Mouse (Mus musculus) testis, postnatal 14 days (tissue): ENCODE data around the gene Pou2af1.

Experiments
- DNase-seq: peaks from one replicate; pipeline ENCODE4 v3.0.0; 2021; ENCODE audit warnings: low spot score

The Pou2af1 gene

GRCm38 (mm10) chr9:51225636-51226166 is 12.2 kb downstream of the Pou2af1 start:
- no peak for DNase-seq

DNA sequence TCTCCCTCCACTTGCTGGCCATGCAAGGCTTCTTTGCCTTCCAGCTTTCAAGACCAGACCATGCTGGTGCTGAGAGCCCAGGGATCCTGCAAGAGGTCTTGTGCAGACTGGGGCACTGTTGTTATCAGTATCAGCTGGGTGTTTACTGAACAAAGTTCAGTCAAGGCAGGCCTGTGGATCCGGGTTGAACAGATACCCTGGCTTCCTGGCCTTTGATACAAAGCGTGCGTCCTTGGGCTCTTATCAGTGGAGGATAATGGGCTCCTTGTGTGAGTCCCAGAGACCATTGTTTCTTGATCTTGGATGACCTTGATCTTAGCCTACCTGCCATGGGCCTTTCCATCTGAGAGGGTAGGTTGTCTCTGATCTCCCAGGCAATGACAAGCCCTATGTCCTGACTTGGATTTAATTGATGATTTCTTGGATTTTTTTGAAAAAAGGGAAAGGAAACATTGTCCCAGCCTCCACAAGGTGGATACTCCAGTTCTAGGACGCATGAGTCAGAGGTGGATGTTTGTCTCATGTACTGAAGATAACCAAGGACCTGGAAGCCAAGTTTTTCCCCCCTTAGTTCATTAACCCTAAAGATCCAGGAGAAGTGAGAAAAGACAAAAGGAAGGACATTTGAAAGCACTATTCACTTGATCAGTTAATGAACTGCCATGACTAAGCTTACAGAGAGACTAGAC is 17.3 kb downstream of the Pou2af1 start:
- DNase-seq = peak; percentile 58

DNA sequence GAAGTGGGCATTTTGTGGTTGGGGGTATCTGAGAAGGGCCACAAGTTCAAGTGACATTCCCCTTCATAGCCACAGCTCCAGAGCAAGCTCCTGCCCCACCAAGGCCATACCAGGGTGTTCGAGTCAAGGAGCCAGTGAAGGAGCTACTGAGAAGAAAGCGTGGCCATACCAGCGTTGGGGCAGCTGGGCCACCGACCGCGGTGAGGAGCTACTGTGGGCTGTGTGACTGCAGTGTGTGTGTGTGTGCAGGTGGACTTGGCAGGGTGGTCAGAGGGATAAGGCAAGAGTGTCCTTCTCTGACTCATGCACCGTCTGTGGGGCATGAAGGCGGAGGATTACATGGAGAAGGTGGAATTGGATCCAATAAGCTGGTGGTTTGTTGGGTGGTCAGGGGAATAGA is 18.7 kb downstream of the Pou2af1 start:
- no peak for DNase-seq

GRCm38 (mm10) chr9:51238741-51239385 is 25.4 kb downstream of the Pou2af1 start:
- DNase-seq = no peak

DNA sequence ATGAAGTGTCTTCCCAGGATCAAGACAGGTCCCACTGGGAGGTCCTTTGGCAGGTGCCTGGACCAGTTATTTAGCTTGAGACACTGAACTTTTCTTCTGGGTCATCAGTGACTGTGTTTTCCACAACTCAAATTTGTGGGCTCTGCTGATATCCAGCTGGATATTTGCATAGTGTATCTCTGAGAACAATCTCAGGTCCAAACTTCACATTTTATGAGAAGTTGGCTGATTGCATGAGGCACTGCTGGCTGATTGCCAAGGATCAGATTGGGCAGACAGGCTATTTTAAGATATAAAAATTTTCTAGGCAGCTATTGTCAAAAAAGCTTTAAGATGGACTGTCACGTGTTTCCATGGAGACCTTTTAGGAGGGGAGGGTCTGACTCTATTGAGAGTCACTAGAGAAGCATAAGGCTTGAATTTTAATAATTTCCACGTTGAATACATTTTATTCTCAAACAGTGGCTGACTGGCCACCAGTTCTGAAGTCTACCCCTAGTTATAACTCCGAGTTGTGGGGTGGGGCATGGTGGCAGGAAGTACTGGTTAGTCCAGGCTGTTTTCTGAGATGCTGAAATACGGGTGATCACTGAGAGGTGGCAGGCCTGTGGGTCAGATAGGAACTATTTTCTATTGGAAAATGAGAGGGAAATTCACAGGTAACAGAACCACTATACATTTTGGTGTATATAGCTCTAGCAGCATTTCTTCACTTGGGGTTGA is 43.4 kb downstream of the Pou2af1 start:
- DNase-seq = no peak

DNA sequence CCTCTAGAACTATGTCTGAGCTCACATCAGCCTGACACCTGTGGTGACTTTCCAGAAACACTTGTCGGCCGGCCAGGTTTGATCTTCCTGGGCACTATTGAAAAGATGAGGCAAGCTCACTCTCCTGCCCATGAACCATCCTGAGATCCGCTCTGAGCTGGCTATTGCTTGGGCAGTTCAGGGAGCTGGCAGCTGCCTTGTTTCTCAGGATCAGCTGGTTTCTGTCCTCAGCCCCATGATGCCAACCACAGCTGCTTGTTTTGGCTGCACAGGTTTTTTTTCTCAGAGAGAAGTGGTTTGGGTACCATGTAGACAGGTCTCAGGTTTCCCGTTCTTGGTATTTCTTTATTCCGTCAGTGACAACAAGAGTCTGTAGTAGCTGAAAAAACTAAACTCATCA is 44.9 kb downstream of the Pou2af1 start:
- DNase-seq = no peak

GRCm38 (mm10) chr9:51268852-51269251 is 55.3 kb downstream of the Pou2af1 start:
- no peak for DNase-seq

GRCm38 (mm10) chr9:51271073-51271472 is 57.6 kb downstream of the Pou2af1 start:
- no peak for DNase-seq

GRCm38 (mm10) chr9:51272102-51272501 is 58.6 kb downstream of the Pou2af1 start:
- no peak for DNase-seq

DNA sequence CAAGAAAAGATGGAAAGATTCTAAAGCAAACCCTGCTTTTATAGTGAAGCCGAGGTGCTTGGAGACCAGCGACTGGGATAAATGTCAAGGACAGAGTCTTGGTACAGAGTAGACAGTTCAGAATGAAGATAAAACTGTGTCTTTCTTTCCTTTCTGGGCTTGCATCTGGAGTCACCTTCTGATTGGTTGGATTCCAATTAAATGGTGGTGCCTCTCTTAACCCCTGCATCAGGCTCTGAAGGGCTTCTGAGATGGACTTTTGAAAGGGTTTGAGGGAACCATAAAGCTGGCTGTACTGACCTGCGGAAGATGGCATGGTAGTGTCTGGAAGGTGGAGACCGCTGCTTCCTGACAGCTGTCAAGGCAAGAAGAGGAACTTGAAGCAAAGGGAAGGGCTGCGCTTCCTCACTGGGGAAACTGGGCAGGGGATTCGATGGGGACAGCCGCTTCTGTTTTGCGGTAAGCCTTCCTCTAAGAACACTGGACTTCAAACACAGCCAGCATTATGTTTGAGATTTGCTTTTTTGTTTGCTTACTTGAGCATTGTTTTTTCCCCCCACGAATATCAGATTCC is 60.2 kb downstream of the Pou2af1 start:
- DNase-seq = no peak

DNA sequence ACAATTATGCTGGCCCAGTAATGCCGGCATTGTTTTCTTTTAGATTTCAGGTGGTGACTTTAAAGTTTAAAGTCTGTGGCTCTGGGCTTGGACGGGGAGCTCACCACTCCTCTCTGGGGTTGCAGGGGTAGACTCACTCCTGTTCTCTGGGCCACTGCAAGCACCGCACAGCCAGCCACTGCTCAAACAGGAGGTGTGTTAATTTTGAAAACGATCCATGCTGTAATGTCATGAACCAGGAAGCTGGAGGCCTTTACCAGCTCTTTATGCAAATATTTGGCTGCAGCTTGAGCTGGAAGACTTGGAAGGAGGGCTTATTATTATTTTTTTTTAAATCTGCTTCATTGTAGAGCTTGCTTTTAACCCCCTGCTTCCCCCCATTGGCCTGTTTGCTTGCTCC is 61.2 kb downstream of the Pou2af1 start:
- no peak for DNase-seq

GRCm38 (mm10) chr9:51277834-51278498 is 64.5 kb downstream of the Pou2af1 start:
- peak; percentile 19 for DNase-seq

DNA sequence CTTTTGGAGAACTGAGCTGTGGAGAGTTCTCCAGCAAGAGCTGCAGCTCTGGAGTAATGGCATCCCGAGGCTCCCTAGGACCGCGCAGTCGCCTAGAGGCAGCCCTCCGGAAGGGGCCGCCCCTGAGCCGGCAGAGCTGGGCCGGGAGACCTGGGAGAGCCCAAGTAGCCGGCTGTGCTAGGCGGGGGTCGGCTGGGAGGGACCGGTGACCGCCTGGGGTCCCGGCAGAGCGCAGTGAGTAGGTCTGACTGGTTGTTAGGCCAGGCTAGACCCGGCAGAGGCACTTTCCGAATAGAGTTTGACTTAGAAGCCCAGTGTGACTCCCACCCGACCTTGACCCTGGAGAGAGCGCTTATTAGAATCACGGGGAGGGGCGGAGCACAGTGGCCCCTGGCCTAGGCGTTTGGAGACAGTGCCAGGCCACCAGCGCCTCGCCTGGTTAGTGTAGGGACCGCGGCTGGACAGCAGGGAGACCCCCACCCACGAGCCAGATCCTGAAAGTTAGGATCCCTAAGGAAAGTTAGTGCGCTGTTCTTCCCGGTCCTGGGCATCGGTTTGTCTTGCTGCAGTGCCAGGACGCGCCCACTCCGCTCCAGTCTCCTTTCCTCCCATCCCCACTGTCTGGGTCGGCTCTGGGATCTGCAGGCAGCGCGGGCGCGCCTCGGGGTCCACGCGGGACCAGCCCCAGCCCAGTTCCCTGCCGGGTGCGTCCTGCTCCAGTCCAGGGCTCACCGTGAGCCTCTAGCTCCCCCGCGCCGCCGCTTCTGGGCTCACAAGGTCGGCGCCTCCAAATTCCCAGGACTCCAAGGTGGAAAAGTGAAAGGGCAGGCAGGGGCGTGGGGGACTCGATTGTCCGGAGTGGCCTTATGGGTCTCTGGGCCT is 65.2 kb downstream of the Pou2af1 start, which contains the start of gene Colca2:
TSS of gene Colca2 (minus strand) at position 70 of the 882 bp plus-strand sequence.
- peak; percentile 72 for DNase-seq

GRCm38 (mm10) chr9:51286079-51286478 is 72.6 kb downstream of the Pou2af1 start:
- no peak for DNase-seq
